Mouse (Mus musculus) heart, postnatal 0 days (tissue): ENCODE data around the gene Tekt2. TPM values are rescaled to one million over a fixed set of nuclear protein-coding genes. Genes with fewer than 3 reads are reported as not detected.

Experiments used
- ATAC-seq: fragments of 200-750 bp; cut with Nextera tagmentation; 2 replicates; pipeline ENCODE4 v1.8.0; 2017; ENCODE audit warnings: low read depth, moderate number of reproducible peaks, moderate library complexity; ENCODE audit not compliant: insufficient read depth
- DNase-seq: peaks from one replicate; pipeline ENCODE4 v3.0.0-alpha.2; 2016; ENCODE audit warnings: low spot score
- H3K27ac ChIP-seq: fragments of 300-500 bp; sonication (generic); 2 replicates; pipeline ENCODE4 v1.5.1; 2014; ENCODE audit warnings: low read depth, mild to moderate bottlenecking
- H3K27me3 ChIP-seq: fragments of 300-500 bp; sonication (generic); 2 replicates; pipeline ENCODE4 v1.6.1; 2014; ENCODE audit warnings: low read length, mixed read lengths; ENCODE audit not compliant: control insufficient read depth, insufficient read depth
- H3K36me3 ChIP-seq: fragments of 300-500 bp; sonication (generic); replicated peaks from 2 replicates; pipeline ENCODE4 v1.6.1; 2014; ENCODE audit warnings: low read length, mixed read lengths; ENCODE audit not compliant: control insufficient read depth, insufficient read depth
- H3K4me1 ChIP-seq: fragments of 300-500 bp; sonication (generic); 2 replicates; pipeline ENCODE4 v1.6.1; 2014; ENCODE audit warnings: antibody characterized with exemption; ENCODE audit not compliant: control insufficient read depth, insufficient read depth
- H3K4me2 ChIP-seq: fragments of 300-500 bp; sonication (generic); 2 replicates; pipeline ENCODE4 v1.6.1; 2014; ENCODE audit warnings: low read depth, mild to moderate bottlenecking, low read length, moderate library complexity
- H3K4me3 ChIP-seq: fragments of 300-500 bp; sonication (generic); 2 replicates; pipeline ENCODE4 v1.5.1; 2014; ENCODE audit warnings: low read depth, low read length
- H3K9ac ChIP-seq: fragments of 300-500 bp; sonication (generic); replicated peaks from 2 replicates; pipeline ENCODE4 v1.6.1; 2014; ENCODE audit warnings: low read depth, low read length, mixed read lengths
- H3K9me3 ChIP-seq: fragments of 300-500 bp; sonication (generic); replicated peaks from 2 replicates; pipeline ENCODE4 v1.6.1; 2016; ENCODE audit warnings: low read length; ENCODE audit not compliant: control insufficient read depth
- CTCF ChIP-seq: IDR thresholded peaks from 2 replicates; pipeline ENCODE4 v1.5.1; 2016; ENCODE audit warnings: antibody characterized with exemption, control low read depth, low read depth
- EP300 ChIP-seq: IDR thresholded peaks from 2 replicates; pipeline ENCODE4 v1.6.1; 2016; ENCODE audit warnings: antibody characterized with exemption, low read depth
- WGBS: fragments of 180-500 bp; shearing (Covaris S2); extraction: QIAGEN DNeasy Blood & Tissue Kit; methylation state at CpG from one replicate; pipeline ENCODE4 v1.1.7; 2014; 5-methylcytosine and 5-hydroxymethylcytosine counted together
- polyA plus RNA-seq: library from polyadenylated mRNA; unstranded; fragments of >200 nt; fragmentation: Nextera tagmentation; extraction: Ambion mirVana; gene quantifications from 2 replicates; pipeline ENCODE4 v1.2.1, GENCODE M21; 2015
- total RNA-seq: library from RNA; depleted of rRNA; stranded (reverse); fragments of >200 nt; gene quantifications from 2 replicates; pipeline ENCODE4 v1.2.3, GENCODE M21; 2014; ENCODE audit warnings: low replicate concordance; rRNA removed

Gene Tekt2
- total and polyA plus RNA-seq, 2 experiments from 2014 or later, result 0.27 TPM; not detected in 1

DNA sequence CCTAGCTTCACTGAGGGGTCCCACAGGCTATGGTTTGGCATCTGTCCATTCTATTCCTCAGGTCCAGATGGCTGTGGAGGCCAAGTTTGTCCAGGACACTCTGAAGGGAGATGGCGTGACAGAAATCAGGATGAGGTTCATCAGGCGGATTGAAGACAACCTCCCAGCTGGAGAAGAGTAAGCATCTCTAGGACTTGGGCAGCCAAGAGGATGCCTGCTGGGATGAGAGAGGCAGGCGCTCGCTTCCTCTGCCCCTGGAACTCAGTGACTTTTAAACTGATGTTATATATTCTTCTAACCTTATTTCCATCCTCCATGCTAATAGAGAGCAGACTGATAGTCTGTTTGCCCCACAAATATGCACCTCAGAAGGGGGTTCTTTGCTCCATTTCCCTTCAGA, 50.4 kb downstream of the Tekt2 start:
- Histone ChIP-seq H3K27me3 (no peaks in the 10 kb centered on the region), H3K9ac (no peak overlapping the region), H3K4me3 (no peak overlapping the region), H3K27ac (no peak overlapping the region), H3K36me3 (peaks cover 29% of the 10 kb centered on the region), H3K4me2 (no peak overlapping the region), H3K4me1 (no peaks in the 10 kb centered on the region), H3K9me3 (no peaks in the 10 kb centered on the region)
- WGBS, result 89% methylated on average over 4 of the region's 4 CpGs
- ATAC-seq, result no peak
- DNase-seq, result no peak
- no peak for TF ChIP-seq EP300
- TF ChIP-seq CTCF, result no peak

DNA sequence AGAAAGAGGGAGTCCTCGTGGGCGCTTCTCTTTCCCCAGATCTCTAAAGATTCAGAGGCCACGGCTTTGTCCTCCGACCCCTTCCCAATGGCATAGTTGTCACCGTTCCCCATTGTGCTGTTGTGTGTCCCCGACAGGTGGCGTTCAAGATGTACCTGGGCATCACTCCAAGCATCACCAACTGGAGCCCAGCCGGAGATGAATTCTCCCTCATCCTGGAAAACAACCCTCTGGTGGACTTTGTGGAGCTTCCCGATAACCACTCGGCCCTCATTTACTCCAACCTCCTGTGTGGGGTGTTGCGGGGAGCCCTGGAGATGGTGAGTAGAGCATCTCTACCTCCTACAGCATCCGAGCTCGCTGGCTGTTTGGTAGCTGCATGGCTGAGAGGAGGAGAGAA, 51.7 kb downstream of the Tekt2 start:
- no peak for TF ChIP-seq CTCF
- 79% methylated on average over 13 of the region's 13 CpGs for WGBS
- Histone ChIP-seq H3K27ac (no peak overlapping the region), H3K9me3 (no peaks in the 10 kb centered on the region), H3K27me3 (no peaks in the 10 kb centered on the region), H3K4me3 (no peak overlapping the region), H3K4me1 (no peaks in the 10 kb centered on the region), H3K36me3 (peaks cover 29% of the 10 kb centered on the region), H3K9ac (no peak overlapping the region), H3K4me2 (no peak overlapping the region)
- no peak for DNase-seq
- no peak for ATAC-seq

Other genes with a start within 250 kb of the Tekt2 start
- gene Lsm10, start 229.1 kb downstream of the Tekt2 start, total RNA-seq, result 30.9 and 186 TPM in 2 replicates
- gene Lsm10, start 229.1 kb downstream of the Tekt2 start, polyA plus RNA-seq, result 41.7 and 43.1 TPM in 2 replicates
- 19.9 and 22.8 TPM in 2 replicates for gene Stk40, start 221.7 kb downstream of the Tekt2 start, total RNA-seq
- 14.2 and 17.3 TPM in 2 replicates for gene Stk40, start 221.7 kb downstream of the Tekt2 start, polyA plus RNA-seq
- 53.1 and 69.1 TPM in 2 replicates for gene Eva1b, start 177.9 kb downstream of the Tekt2 start, total RNA-seq
- gene Eva1b, start 177.9 kb downstream of the Tekt2 start, polyA plus RNA-seq, result 26.8 and 28.5 TPM in 2 replicates
- gene Sh3d21, start 162.2 kb downstream of the Tekt2 start, total RNA-seq, result 2.6 TPM in 1 of 2 replicates, not detected in the other
- 2.2 and 2.6 TPM in 2 replicates for gene Sh3d21, start 162.2 kb downstream of the Tekt2 start, polyA plus RNA-seq
- 84.1 and 121 TPM in 2 replicates for gene Thrap3, start 122.9 kb downstream of the Tekt2 start, total RNA-seq
- gene Thrap3, start 122.9 kb downstream of the Tekt2 start, polyA plus RNA-seq, result 86.1 and 96.7 TPM in 2 replicates
- 75.0 and 90.1 TPM in 2 replicates for gene Map7d1, start 69.3 kb downstream of the Tekt2 start, total RNA-seq
- gene Map7d1, start 69.3 kb downstream of the Tekt2 start, polyA plus RNA-seq, result 35.2 and 37.5 TPM in 2 replicates
- gene Trappc3, start 63.4 kb downstream of the Tekt2 start, total RNA-seq, result 46.4 and 63.1 TPM in 2 replicates
- 80.3 and 86.7 TPM in 2 replicates for gene Trappc3, start 63.4 kb downstream of the Tekt2 start, polyA plus RNA-seq
- gene Col8a2, start 38.9 kb downstream of the Tekt2 start, total RNA-seq, result 3.8 and 4.3 TPM in 2 replicates
- gene Col8a2, start 38.9 kb downstream of the Tekt2 start, polyA plus RNA-seq, result 0.71 and 1.1 TPM in 2 replicates
- gene Adprhl2, start 4.0 kb downstream of the Tekt2 start, total RNA-seq, result 26.8 and 30.2 TPM in 2 replicates
- gene Adprhl2, start 4.0 kb downstream of the Tekt2 start, polyA plus RNA-seq, result 23.2 and 26.1 TPM in 2 replicates
- gene Ago3, start 103.9 kb upstream of the Tekt2 start, total RNA-seq, result 3.3 and 35.2 TPM in 2 replicates
- gene Ago3, start 103.9 kb upstream of the Tekt2 start, polyA plus RNA-seq, result 7.3 and 8.3 TPM in 2 replicates
- 9.9 and 22.3 TPM in 2 replicates for gene Ago1, start 142.9 kb upstream of the Tekt2 start, total RNA-seq
- 1.4 and 1.6 TPM in 2 replicates for gene Ago1, start 142.9 kb upstream of the Tekt2 start, polyA plus RNA-seq
- 0.31 and 1.5 TPM in 2 replicates for gene Ago4, start 207.8 kb upstream of the Tekt2 start, total RNA-seq
- 0.92 and 0.93 TPM in 2 replicates for gene Ago4, start 207.8 kb upstream of the Tekt2 start, polyA plus RNA-seq
- 6.9 and 12.9 TPM in 2 replicates for gene Clspn, start 231.2 kb upstream of the Tekt2 start, total RNA-seq
- 6.0 and 7.0 TPM in 2 replicates for gene Clspn, start 231.2 kb upstream of the Tekt2 start, polyA plus RNA-seq